Mouse (Mus musculus): ENCODE data around the gene Aagab.

Gene Aagab

GRCm38 (mm10) chr9:63608006-63608405 is 5.5 kb downstream of the Aagab start:
- no peak for DNase-seq (ENCODE audit: low spot score)

DNA sequence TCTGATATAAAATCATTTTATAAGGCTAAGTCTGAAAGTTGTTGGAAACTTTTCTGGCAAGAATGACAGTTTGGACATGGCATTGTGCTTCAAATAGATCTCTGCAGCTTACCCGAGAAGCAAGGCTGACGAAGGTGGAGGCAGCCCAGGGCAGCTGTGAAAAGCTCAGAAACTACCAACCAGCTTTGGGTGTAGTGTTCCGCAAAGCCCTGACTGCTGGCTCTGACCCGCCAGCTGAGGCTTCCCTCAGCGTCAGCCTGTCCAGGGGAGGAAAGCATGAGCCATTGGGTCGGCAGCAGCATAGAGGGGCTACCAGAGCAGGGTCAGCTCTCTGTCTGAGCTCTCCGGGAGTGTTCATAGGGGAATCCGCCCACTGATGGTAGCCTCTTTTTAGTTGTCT is 6.8 kb downstream of the Aagab start:
- no peak for DNase-seq (ENCODE audit: low spot score)

DNA sequence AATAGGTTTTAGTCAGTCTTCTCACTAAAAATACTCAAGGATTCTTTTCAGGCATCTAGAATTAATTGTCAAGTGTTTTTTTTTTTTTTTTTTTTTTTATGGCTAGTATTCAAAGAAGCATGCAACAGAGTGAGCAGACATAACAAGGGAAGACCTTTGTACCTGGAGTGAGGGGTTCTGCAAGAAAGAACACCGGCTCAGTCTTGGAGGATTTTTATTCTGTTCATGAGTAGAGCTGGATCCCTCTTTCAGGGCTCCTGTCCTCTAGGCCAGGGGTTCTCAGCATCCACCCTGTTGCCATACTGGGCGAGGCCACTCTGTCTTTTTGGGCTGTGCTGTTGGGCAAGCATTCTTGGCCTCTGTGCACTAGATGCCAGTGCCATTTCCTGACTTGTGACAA is 7.3 kb downstream of the Aagab start:
- no peak for DNase-seq (ENCODE audit: low spot score)

DNA sequence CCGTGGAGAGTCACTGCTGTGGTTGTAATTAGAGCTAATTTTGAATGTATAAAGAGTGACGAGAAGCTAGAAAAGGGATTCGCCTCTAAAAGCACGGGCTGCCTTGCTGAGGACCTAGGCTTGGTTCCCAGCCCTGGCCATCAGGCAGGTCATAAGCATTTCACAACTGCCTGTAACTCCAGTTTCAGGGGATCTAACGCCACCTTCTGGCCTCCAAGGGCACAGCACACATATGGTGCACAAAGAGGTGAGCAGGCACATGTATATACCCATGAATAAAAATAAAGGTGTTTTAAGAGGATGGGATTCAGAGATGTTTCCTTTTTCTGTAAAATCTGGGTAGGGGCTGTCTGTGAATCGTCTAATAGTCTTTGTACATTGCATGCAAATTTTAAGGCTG is 7.8 kb downstream of the Aagab start:
- DNase-seq (ENCODE audit: low spot score) = no peak

DNA sequence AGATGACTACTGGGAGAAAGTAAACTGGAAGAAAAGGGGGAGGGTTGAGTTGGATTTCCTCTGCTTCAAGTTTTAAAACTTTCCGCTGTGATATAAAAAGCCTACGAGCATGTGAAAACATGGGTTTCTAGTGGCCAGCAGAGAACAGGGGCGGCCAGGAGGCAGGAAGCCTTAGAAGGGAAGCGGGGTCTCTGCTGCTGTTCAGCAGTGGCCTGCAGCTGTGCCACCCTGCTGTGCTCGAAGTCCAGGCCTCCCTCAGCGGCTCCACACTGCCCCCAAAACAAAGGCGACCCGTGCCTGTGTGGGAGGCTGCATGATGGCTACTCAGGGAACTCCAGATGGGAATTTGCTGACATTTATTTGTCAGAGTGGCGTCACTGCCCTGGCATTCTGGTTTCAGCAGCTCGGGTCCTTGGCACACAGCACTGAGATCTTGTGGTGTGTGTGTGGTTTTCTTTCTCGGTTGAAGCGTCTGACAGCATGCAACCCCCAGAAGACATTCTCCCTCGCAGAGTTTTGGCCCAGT is 8.4 kb downstream of the Aagab start:
- no peak for DNase-seq (ENCODE audit: low spot score)

- no peak for DNase-seq (ENCODE audit: low spot score)
Observed at GRCm38 (mm10) chr9:63611967-63612366, 9.5 kb downstream of the Aagab start.

DNA sequence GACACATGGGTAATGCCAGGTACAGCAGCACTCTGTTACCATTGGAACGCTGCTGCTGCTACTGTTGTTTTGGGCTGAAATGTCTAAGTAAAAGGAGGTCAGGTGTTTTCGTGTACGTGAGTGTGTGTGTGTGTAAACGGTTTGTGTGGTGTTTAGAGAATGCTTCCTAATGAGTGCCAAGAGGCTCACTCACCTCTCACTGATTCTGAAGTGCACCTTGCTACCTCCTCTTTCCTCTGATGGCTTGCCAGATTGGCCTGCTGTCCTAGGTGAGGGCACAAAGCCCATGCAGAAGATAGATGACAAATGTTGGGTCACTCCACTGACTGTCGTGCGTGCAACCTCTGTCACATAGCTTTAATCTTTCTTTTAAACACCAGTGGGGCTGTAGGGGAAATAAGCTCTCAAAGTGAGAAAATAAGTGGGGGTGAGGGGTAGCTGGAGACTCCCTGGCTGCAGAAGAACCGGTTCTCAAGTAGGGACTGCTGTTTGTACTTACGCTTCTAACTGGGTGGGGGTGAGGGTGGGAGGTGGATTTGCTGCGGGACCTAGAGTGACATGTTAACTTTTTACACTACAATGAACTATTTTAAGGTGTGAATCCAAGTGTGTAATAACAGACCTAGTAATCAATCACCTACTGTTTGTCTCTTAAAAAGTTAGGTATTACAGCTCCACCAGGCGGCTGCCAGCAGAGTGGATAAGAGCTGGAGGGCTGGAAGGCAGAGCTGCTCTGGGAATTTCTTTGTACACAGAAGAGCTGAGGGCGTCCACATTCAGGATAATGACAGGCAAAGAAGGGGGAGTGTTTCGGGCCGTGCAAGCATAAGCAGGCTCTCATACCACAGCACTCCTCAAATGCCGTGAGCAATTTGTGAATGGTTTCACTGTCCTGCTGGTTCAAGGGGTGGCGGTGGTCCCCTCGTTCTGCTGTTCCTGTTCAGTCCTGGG is 10.4 kb downstream of the Aagab start:
- no peak for DNase-seq (ENCODE audit: low spot score)

DNA sequence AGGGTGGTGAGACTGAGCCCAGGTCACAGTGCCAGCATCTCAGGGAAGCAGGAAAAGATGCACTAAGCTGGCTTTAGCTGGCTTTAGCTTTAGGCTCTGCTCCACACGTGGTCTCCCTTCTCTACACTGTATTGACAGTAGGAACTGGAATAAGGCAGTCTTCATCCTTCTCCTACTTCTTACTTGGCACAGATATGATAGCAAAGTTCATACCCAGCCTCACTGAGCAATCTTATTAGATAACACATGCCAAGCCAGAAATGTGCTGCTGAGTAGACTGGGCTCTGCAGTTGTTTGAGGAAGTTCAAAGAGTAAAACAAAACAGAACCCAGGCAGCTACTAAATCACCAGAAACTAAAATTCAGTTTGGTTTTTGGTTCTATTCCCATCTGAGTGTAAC is 11.1 kb downstream of the Aagab start:
- DNase-seq (ENCODE audit: low spot score) = no peak

GRCm38 (mm10) chr9:63614018-63614985 is 11.8 kb downstream of the Aagab start:
- DNase-seq (ENCODE audit: low spot score) = no peak

DNA sequence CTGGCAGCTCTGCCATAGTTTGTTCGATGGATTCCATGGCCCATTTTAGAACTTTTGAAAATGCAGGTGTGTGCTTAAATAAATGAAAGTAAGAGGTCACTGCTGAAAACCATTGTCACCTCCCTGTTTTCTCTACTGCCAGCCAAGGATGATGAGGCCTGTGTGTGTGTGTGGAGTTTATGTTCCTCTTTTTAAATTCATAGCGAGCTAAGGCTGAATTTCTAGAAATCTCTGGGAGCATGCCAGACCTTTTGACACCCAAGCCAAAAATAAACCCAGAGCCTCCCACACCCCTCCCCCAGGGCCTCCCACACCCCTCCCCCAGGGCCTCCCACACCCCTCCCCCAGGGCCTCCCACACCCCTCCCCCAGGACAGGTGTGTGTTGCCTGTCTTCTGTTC is 15.5 kb downstream of the Aagab start:
- no peak for DNase-seq (ENCODE audit: low spot score)

GRCm38 (mm10) chr9:63623895-63624569 is 21.6 kb downstream of the Aagab start:
- DNase-seq (ENCODE audit: low spot score) = no peak

DNA sequence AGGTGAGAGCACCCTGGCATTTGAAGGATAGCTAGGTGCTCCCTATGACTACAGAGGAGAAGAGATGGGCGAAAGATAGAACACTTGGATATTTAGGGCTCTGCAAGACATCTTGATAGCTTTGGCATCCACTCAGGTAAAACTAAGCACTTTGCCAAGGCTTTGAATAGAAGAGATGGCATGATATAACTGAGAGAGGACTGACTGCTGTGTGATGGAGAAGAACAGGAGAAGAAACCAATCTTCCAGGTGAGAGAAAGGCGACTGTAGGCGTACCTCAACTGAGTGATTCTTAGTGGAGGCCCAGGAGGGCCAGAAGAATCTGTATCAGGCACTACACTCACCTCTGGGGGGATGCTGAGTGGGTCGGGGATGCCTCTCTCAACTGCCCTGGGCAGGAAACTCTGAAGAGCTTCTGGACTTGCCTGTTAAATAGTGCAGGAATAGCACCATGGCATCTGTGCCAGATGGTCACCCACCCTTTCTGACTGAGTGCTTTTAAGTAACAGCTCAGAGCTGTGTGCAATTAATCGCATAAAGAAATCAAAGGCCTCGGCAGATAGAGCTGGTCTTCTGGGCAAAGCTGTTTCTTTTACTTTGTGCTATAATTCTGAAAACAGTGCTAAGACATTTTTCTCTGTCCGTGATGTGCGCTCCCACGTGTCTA is 22.8 kb downstream of the Aagab start:
- DNase-seq (ENCODE audit: low spot score) = no peak

GRCm38 (mm10) chr9:63632045-63632444 is 29.6 kb downstream of the Aagab start:
- no peak for DNase-seq (ENCODE audit: low spot score)

- no peak for DNase-seq (ENCODE audit: low spot score)
Observed at GRCm38 (mm10) chr9:63632924-63633323, 30.5 kb downstream of the Aagab start.

DNA sequence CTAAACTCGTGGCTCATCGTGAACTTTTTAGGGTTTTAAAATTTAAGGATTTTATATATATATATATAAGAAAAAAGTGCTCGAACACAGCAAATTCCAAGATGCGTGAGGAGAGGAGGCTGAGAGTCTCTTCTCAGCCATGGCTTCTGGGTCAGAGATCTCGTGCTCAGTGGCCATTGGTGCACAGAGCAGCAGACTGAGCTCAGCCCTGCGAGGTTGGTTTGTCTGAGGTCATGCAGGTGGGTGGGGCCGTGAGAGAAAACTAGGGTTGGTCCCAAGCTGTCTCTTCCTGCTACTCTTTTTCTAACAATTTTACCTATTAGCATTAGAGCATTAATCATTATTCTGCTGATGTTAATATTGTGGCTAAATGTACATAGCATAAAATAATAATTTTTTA is 30.9 kb downstream of the Aagab start:
- no peak for DNase-seq (ENCODE audit: low spot score)

GRCm38 (mm10) chr9:63636113-63636512 is 33.7 kb downstream of the Aagab start:
- no peak for DNase-seq (ENCODE audit: low spot score)

GRCm38 (mm10) chr9:63641983-63642646 is 39.7 kb downstream of the Aagab start:
- no peak for DNase-seq (ENCODE audit: low spot score)

DNA sequence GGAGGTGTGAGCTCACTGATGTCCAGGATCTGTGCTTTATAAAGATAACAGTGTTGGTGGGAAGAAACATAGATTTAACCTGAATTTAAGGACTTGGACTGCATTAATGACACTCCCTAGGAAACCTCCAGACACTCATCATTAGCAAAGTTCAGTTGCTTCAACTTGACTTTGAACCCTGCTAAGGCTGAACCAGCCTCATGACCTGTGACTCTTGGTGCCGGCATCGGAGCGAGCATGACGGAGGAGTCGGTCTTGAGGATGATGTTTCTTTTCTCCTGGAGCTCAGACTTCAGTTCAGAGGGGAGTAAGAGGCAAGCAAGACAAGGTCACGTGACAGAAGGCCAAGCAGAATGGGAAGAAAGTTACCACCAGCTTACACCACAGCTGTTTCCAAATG is 41.6 kb downstream of the Aagab start:
- DNase-seq (ENCODE audit: low spot score) = no peak

GRCm38 (mm10) chr9:63645084-63645483 is 42.6 kb downstream of the Aagab start:
- DNase-seq (ENCODE audit: low spot score) = no peak

GRCm38 (mm10) chr9:63647581-63648519 is 45.4 kb downstream of the Aagab start:
- no peak for DNase-seq (ENCODE audit: low spot score)
